Mouse (Mus musculus) limb, embryonic 14.5 days (tissue): Measurements from ENCODE around the gene Ssbp3. TPM values are rescaled to one million over a fixed set of nuclear protein-coding genes. Genes with fewer than 3 reads are reported as not detected.

Source experiments
- ATAC-seq: fragments of 200-750 bp; cut with Nextera tagmentation; 2 replicates; pipeline ENCODE4 v1.8.0; 2017; ENCODE audit warnings: low read depth, moderate number of reproducible peaks, moderate TSS enrichment; ENCODE audit not compliant: low FRiP score
- DNase-seq: peaks from one replicate; pipeline ENCODE4 v3.0.0-alpha.2; 2015; ENCODE audit warnings: low spot score
- H3K27ac ChIP-seq: fragments of 300-500 bp; sonication (generic); replicated peaks from 2 replicates; pipeline ENCODE4 v1.5.1; 2014; ENCODE audit warnings: low read depth, mild to moderate bottlenecking, low read length, moderate library complexity, mixed read lengths
- H3K27me3 ChIP-seq: fragments of 300-500 bp; sonication (generic); 2 replicates; pipeline ENCODE4 v1.6.1; 2014; ENCODE audit warnings: low read length, mixed read lengths; ENCODE audit not compliant: control insufficient read depth, insufficient read depth
- H3K36me3 ChIP-seq: fragments of 300-500 bp; sonication (generic); 2 replicates; pipeline ENCODE4 v1.6.1; 2014; ENCODE audit warnings: mild to moderate bottlenecking, low read length, moderate library complexity, mixed read lengths; ENCODE audit not compliant: control insufficient read depth, insufficient read depth
- H3K4me1 ChIP-seq: fragments of 300-500 bp; sonication (generic); 2 replicates; pipeline ENCODE4 v1.6.1; 2014; ENCODE audit warnings: antibody characterized with exemption, low read length, mixed read lengths; ENCODE audit not compliant: control insufficient read depth, insufficient read depth
- H3K4me2 ChIP-seq: fragments of 300-500 bp; sonication (generic); replicated peaks from 2 replicates; pipeline ENCODE4 v1.6.1; 2014; ENCODE audit warnings: low read depth, mild to moderate bottlenecking, low read length, moderate library complexity; ENCODE audit not compliant: severe bottlenecking
- H3K4me3 ChIP-seq: fragments of 300-500 bp; sonication (generic); replicated peaks from 2 replicates; pipeline ENCODE4 v1.5.1; 2014; ENCODE audit warnings: low read length
- H3K9ac ChIP-seq: fragments of 300-500 bp; sonication (generic); 2 replicates; pipeline ENCODE4 v1.6.1; 2014; ENCODE audit warnings: mild to moderate bottlenecking, low read depth, low read length, moderate library complexity; ENCODE audit not compliant: severe bottlenecking
- H3K9me3 ChIP-seq: fragments of 300-500 bp; sonication (generic); 2 replicates; pipeline ENCODE4 v1.6.1; 2016; ENCODE audit warnings: low read length; ENCODE audit not compliant: control insufficient read depth
- POLR2A ChIP-seq: fragments of 200-500 bp; IDR thresholded peaks from 2 replicates; pipeline ENCODE4 v1.8.0; 2012; ENCODE audit warnings: inconsistent platforms, mild to moderate bottlenecking, moderate library complexity, borderline replicate concordance; ENCODE audit not compliant: insufficient read depth, insufficient read length; ENCODE audit errors: extremely low read depth
- WGBS: fragments of 180-500 bp; shearing (Covaris S2); extraction: QIAGEN DNeasy Blood & Tissue Kit; methylation state at CpG from one replicate; pipeline ENCODE4 v1.1.7; 2014; 5-methylcytosine and 5-hydroxymethylcytosine counted together
- polyA plus RNA-seq, 2 experiments: library from polyadenylated mRNA; depleted of rRNA in 1 of 2; stranded (reverse) in 1 of 2; unstranded in 1 of 2; fragments of >200 nt; fragmentation: Nextera tagmentation in 1 of 2; extraction: Ambion mirVana in 1 of 2; gene quantifications; 2 replicates each; pipeline versions ENCODE4 v1.2.1 to v1.2.3; 2012 to 2014

Ssbp3 gene
- polyA plus RNA-seq, 2 experiments: 94.3 to 191 TPM

- no peak overlapping the region for H3K9ac ChIP-seq
- no peak for DNase-seq
- no peak overlapping the region for H3K27ac ChIP-seq
- 56% methylated on average over 8 of the region's 8 CpGs for WGBS
- no peak for TF ChIP-seq POLR2A
- H3K4me1 ChIP-seq: no peaks in the 10 kb centered on the region
- no peaks in the 10 kb centered on the region for H3K9me3 ChIP-seq
- no peaks in the 10 kb centered on the region for H3K27me3 ChIP-seq
- H3K36me3 ChIP-seq: peaks cover 50% of the 10 kb centered on the region
- no peak overlapping the region for H3K4me3 ChIP-seq
- ATAC-seq: no peak
- no peak overlapping the region for H3K4me2 ChIP-seq
Measured at GRCm38 (mm10) chr4:107026451-107026850, 116.0 kb downstream of the Ssbp3 start.

GRCm38 (mm10) chr4:107035689-107036088 lies 125.2 kb downstream of the Ssbp3 start:
- ATAC-seq (no peak), DNase-seq (no peak)
- 87% methylated on average over 4 of the region's 4 CpGs for WGBS
- Histone ChIP-seq H3K4me2 (no peak overlapping the region), H3K9me3 (no peaks in the 10 kb centered on the region), H3K4me1 (no peaks in the 10 kb centered on the region), H3K4me3 (no peak overlapping the region), H3K27me3 (no peaks in the 10 kb centered on the region), H3K27ac (no peak overlapping the region), H3K36me3 (peaks cover 95% of the 10 kb centered on the region), H3K9ac (no peak overlapping the region)
- TF ChIP-seq POLR2A: no peak

GRCm38 (mm10) chr4:107036985-107037384 lies 126.5 kb downstream of the Ssbp3 start:
- Histone ChIP-seq H3K27ac (no peak overlapping the region), H3K9me3 (no peaks in the 10 kb centered on the region)

GRCm38 (mm10) chr4:107038303-107038702 lies 127.8 kb downstream of the Ssbp3 start:
- Histone ChIP-seq H3K27me3 (no peaks in the 10 kb centered on the region), H3K4me1 (no peaks in the 10 kb centered on the region), H3K9ac (no peak overlapping the region), H3K36me3 (peaks cover 90% of the 10 kb centered on the region), H3K27ac (no peak overlapping the region), H3K4me3 (no peak overlapping the region), H3K4me2 (no peak overlapping the region), H3K9me3 (no peaks in the 10 kb centered on the region)
- TF ChIP-seq POLR2A: no peak
- DNase-seq (no peak), ATAC-seq (no peak)
- 81% methylated on average over 4 of the region's 4 CpGs for WGBS

More at GRCm38 (mm10) chr4:107036985-107037384, 126.5 kb downstream of the Ssbp3 start:
- no peak overlapping the region for H3K9ac ChIP-seq
- no peaks in the 10 kb centered on the region for H3K27me3 ChIP-seq
- ATAC-seq (no peak), DNase-seq (no peak)
- no peak overlapping the region for H3K4me2 ChIP-seq
- 92% methylated on average over 2 of the region's 2 CpGs for WGBS
- no peak overlapping the region for H3K4me3 ChIP-seq
- TF ChIP-seq POLR2A: no peak
- no peaks in the 10 kb centered on the region for H3K4me1 ChIP-seq
- H3K36me3 ChIP-seq: peaks cover 96% of the 10 kb centered on the region

- no peak overlapping the region for H3K27ac ChIP-seq
- H3K36me3 ChIP-seq: peaks cover 90% of the 10 kb centered on the region
- 88% methylated on average over 8 of the region's 8 CpGs for WGBS
Measured at GRCm38 (mm10) chr4:107039270-107039669, 128.8 kb downstream of the Ssbp3 start.

GRCm38 (mm10) chr4:107042304-107042703 lies 131.8 kb downstream of the Ssbp3 start:
- H3K9ac ChIP-seq: no peak overlapping the region
- H3K27me3 ChIP-seq: no peaks in the 10 kb centered on the region
- H3K27ac ChIP-seq: no peak overlapping the region
- ATAC-seq: no peak
- H3K9me3 ChIP-seq: no peaks in the 10 kb centered on the region
- H3K4me1 ChIP-seq: no peaks in the 10 kb centered on the region
- no peak for TF ChIP-seq POLR2A
- H3K4me3 ChIP-seq: no peak overlapping the region
- DNase-seq: no peak
- 93% methylated on average over 6 of the region's 6 CpGs for WGBS
- H3K36me3 ChIP-seq: peaks cover 92% of the 10 kb centered on the region
- no peak overlapping the region for H3K4me2 ChIP-seq

More at GRCm38 (mm10) chr4:107039270-107039669, 128.8 kb downstream of the Ssbp3 start:
- Histone ChIP-seq H3K4me3 (no peak overlapping the region), H3K4me2 (no peak overlapping the region), H3K9ac (no peak overlapping the region), H3K4me1 (no peaks in the 10 kb centered on the region), H3K27me3 (no peaks in the 10 kb centered on the region), H3K9me3 (no peaks in the 10 kb centered on the region)
- TF ChIP-seq POLR2A: no peak
- DNase-seq (no peak), ATAC-seq (no peak)
